Mouse (Mus musculus) monocyte, adult 5-6 weeks (primary cell): ENCODE data around the gene Cldn22. TPM values are rescaled to one million over a fixed set of nuclear protein-coding genes. Genes with fewer than 3 reads are reported as not detected.
"Not testable (repeated sequence)": the region's sequence is repeated elsewhere in the genome, so short reads cannot be mapped to it uniquely, and the experiment has no call there.

Source experiments
- ATAC-seq: fragments of 153-309, 156-312 bp; replicated peaks from 2 replicates; pipeline ENCODE4 v1.8.0; 2017; ENCODE audit warnings: mild to moderate bottlenecking; ENCODE audit not compliant: low TSS enrichment, insufficient number of reproducible peaks, severe bottlenecking, poor library complexity, low FRiP score
- total RNA-seq: library from RNA; stranded (forward); fragments of 200-1000, 200-491, 200-594 nt; gene quantifications from 3 replicates; pipeline ENCODE4 v1.2.3, GENCODE M21; 2017

Gene Cldn22
- not detected in 3 replicates for total RNA-seq

- no peak for ATAC-seq
These were observed at the start of gene Cldn22 for GRCm38 (mm10) chr8:47824182-47824581. Cldn22 (plus strand) TSS chr8:47824482.

GRCm38 (mm10) chr8:47777415-47777814 lies 46.9 kb upstream of the Cldn22 start:
- ATAC-seq = no peak

DNA sequence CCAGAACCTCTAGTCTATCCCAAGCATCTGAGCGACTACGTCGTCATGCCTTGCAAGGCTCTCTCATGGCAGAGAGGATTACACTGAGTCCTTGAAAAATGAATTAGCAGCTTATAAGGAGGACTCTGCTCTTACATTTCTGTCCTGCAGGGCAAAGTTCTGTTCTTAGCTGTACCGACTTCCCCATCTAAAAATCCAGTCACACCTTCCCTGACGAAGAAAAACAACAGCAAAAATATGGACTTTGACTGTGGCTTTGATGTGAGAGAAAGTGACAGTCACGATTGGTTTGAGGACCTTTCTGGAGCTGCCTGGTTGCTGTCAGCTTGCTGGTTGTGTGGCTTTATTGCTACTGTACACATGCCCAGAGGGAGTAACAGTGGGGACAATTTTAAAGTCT lies 44.7 kb upstream of the Cldn22 start:
- ATAC-seq = no peak

DNA sequence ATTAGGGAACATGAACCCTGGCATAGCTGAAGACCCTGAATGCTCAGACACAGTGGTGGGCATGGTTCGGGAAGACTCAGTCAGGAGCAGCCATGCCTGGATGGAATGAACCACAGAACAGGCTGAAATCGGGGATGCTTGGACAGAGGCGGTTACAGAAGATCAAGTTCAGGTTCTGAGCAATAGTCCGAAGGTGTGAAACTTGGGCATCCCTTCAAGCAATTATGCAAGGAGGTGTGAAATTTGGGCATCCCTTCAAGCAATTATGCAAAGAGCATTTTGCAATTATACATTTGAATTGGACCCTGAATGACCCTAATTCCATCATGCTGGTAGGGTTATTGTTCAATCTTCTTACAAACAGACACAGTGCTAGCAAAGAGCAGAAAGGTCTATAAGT lies 42.4 kb upstream of the Cldn22 start:
- ATAC-seq = no peak

DNA sequence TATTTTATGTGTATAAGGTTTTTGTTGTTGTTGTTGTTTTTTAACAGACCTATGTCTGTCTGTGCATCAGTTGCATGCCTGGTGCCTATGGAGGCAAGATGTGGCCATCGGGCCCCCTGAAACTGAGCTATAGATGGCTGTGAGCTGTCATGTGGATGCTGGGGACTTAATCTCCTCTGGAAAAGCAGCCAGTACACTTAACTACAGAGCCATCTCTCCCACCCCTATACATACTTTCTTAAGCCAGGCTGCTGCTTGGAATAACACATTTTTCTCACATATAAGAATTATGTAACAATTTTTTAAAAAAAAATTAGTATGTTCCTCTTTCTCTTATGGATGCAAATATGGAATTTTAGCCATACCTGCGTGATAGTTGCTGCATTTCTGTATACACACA lies 40.7 kb upstream of the Cldn22 start:
- no peak for ATAC-seq

- ATAC-seq = no peak
These were observed 40.3 kb upstream of the Cldn22 start for GRCm38 (mm10) chr8:47783944-47784343.

- no peak for ATAC-seq
These were observed 39.8 kb upstream of the Cldn22 start for GRCm38 (mm10) chr8:47784436-47784835.

- ATAC-seq = no peak
These were observed 38.0 kb upstream of the Cldn22 start for GRCm38 (mm10) chr8:47786323-47786722.

- no peak for ATAC-seq
These were observed 36.6 kb upstream of the Cldn22 start for GRCm38 (mm10) chr8:47787705-47788104.

DNA sequence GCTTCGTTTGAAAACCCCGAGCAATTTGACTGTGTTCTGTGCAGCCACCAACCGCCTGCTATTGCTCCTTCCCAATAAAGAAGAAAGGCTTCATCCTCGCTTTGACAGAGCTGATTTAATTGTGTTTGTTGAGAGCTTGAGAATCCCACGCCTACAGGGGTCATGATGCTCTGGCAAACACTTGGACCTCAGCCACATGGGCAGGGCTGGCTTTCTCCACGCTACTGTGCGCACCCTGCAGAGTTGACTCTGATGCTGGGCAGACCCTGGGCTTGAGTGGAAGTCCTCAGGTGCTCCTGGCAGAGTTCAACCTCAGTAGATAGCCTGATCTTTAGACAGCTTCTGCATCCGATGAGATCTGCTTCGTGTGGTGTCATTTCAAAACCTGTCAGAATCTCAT lies 32.3 kb upstream of the Cldn22 start:
- no peak for ATAC-seq

DNA sequence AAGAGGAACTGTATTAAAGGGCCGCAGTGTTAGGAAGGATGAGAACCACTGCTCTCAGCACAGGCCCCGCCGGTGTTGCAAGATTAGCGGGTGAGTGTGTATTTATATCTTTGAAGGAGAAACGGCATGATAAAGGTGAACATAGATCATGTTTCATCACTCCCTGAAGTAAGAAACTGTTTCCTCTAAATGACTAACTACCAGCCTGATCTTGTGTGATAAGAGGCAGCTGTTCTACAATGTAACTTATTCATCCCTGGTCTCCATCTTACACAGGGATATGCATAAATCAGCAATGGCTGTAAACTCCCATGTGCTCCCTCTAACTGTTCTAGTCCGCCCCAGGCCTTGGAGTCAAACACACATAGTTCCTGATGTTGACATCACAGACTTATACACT lies 24.8 kb upstream of the Cldn22 start:
- no peak for ATAC-seq

- no peak for ATAC-seq
These were observed 21.9 kb upstream of the Cldn22 start for GRCm38 (mm10) chr8:47802349-47802748.

- no peak for ATAC-seq
These were observed 20.0 kb upstream of the Cldn22 start for GRCm38 (mm10) chr8:47804262-47804661.

- no peak for ATAC-seq
These were observed 14.2 kb upstream of the Cldn22 start for GRCm38 (mm10) chr8:47809970-47810665.

- no peak for ATAC-seq
These were observed 13.6 kb upstream of the Cldn22 start for GRCm38 (mm10) chr8:47810666-47811015.

DNA sequence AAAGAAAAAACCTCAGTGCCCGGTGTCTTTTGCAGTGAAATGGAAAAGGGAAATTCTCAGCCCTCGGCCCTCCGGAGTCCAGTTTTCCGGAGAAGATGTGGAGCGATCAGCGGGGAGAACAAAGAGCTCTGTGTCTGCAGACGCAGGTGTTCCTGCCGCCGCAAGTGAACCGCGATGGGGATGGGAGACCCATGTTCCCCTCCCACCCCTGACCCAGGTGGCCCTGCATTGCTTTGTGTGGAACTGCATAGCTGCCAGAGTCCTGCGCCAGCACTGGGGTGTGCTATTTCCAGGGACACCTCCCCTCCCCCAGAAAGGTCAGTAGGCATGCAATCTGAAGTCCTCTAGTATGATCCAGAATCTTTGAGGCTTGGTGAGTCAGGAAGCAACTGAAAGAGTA lies 13.1 kb upstream of the Cldn22 start:
- ATAC-seq = no peak

GRCm38 (mm10) chr8:47819034-47819433 lies 5.2 kb upstream of the Cldn22 start:
- no peak for ATAC-seq

DNA sequence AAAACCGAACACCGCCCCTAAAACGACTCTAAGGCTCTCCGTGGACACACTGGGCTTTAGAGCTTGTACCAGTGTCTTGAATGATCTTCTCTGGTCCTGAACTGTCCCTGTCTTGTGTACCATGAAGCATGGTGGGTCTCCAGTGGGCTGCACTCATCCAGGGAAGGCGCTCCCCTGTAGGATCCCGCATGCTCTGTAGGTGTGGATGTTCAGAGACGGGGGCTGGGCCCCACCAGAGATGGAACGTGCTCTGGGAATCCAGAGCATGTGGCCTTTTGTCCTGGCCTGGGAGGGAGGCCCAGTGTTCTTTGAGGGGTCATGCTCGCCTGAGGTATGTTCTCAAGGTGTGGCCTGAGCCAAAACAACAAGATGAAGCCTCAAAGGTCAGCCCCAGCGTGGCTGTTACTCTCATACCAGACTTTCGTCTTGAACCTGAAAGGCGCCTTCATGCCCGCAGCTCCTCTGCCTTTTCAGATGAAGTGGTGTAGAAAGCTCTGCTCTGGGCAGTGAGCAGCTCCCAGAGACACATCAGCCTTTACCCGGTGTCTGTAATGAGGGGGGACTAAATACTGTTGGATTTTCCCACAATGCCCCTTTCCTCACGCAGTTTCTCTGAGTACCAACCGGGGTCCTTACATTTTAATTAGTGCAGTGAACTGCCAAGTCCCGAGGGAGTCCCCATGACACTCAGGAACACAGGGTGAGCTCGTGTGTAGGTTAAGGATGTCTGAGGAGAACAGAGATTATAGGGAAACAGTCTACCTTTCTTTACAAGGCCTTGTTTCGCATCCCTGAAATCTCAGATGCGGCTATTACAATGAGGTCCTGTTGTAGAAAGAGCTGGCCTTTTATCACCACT lies 3.1 kb upstream of the Cldn22 start:
- ATAC-seq = no peak

DNA sequence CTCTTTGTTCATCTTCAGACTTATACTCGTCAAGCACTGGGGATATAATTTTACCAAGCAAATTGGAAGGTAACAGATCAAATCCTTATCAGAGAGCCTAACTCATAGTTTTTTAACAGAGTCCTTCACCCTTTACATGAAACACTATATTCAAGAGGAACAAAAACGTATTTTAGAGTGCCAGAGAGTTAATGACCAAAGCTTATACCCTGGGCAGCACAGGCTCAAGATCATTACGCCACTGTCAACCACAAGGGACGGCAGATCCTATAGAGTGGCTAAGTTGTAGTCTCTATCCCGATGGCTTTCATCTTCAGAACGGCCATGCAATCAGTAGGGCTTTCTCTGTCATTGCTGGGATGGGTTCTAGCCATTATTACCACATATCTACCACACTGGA lies 2.4 kb upstream of the Cldn22 start, which contains the start of gene Cldn24:
Cldn24 (plus strand) TSS at position 301 of the 400 bp plus-strand sequence.
- no peak for ATAC-seq

DNA sequence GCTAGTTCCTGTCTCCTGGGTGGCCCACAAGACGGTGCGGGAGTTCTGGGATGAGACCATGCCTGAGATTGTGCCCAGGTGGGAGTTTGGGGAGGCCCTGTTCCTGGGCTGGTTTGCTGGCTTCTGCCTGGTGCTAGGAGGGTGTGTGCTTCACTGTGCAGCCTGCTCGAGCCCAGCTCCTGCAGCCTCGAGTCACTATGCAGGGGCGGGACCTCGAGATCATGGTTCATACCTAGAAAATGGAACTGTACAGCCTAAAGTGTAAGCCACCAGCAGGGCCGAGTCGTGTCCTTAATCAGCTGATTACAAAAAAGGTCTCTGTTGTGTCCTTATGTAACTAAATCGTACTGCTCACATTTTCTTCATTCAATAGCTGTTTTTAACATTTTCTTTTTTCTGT lies 1.7 kb upstream of the Cldn22 start:
- ATAC-seq = not testable (repeated sequence)
